Mouse (Mus musculus) CH12.LX (cell line): ENCODE data around the gene Sos2.

Experiments
- CTCF ChIP-seq, 2 experiments: IDR thresholded peaks in 1 of 2; conservative IDR thresholded peaks in 1 of 2; 2 replicates each; pipeline ENCODE4 v1.5.1; 2011 to 2012; ENCODE audit warnings: low read depth in 2 of 2, low read length in 2 of 2, improper control_type of control experiment in 1 of 2, inconsistent platforms in 1 of 2, mild to moderate bottlenecking in 1 of 2, moderate library complexity in 1 of 2
- PAX5 ChIP-seq: IDR thresholded peaks from 2 replicates; pipeline ENCODE4 v1.6.1; 2012; ENCODE audit warnings: low read length, inconsistent platforms, mixed read lengths
- POLR2A ChIP-seq: IDR thresholded peaks from 2 replicates; pipeline ENCODE4 v1.6.1; 2011; ENCODE audit warnings: low read depth, mild to moderate bottlenecking, improper control_type of control experiment, low read length
- POLR2AphosphoS2 ChIP-seq: IDR thresholded peaks from 2 replicates; pipeline ENCODE4 v1.6.1; 2011; ENCODE audit warnings: low read depth, low read length, improper control_type of control experiment
- TBP ChIP-seq: conservative IDR thresholded peaks from 2 replicates; pipeline ENCODE4 v1.6.1; 2011; ENCODE audit warnings: low read depth, low read length, improper control_type of control experiment

GRCm38 (mm10) chr12:69644877-69645276 lies 36.8 kb downstream of the Sos2 start:
- TF ChIP-seq PAX5 (no peak), POLR2AphosphoS2 (no peak), CTCF (conservative IDR thresholded peaks at IDR 0.05 in 1 of 2, IDR thresholded peaks at IDR 0.05 in 1 of 2; ENCODE audit: low read depth in 2 of 2, low read length in 2 of 2) (no peak), TBP (no peak), POLR2A (no peak)
